Mouse (Mus musculus) left cerebral cortex, adult 8-10 months (tissue): ENCODE data around the gene Cyp2d11. TPM values are rescaled to one million over a fixed set of nuclear protein-coding genes. Genes with fewer than 3 reads are reported as not detected.
A peak's percentile ranks its signal among the peaks of the same experiment; 100 is the strongest.
"Not testable (repeated sequence)": the region's sequence is repeated elsewhere in the genome, so short reads cannot be mapped to it uniquely, and the experiment has no call there.

Experiments used
- DNase-seq, 2 experiments: peaks; one replicate each; pipeline ENCODE4 v3.0.0; 2022; ENCODE audit warnings: low spot score in 2 of 2
- total RNA-seq, 4 experiments: library from RNA; stranded (reverse); gene quantifications; 2 replicates each; pipeline ENCODE4 v1.2.4; 2022

Gene Cyp2d11
- under 1 TPM in 2 of 4 experiments, not detected in 2; 0.30 to 0.33 TPM for total RNA-seq

- DNase-seq = not testable (repeated sequence)
Measured at GRCm38 (mm10) chr15:82393922-82394321, at the start of gene Cyp2d11. Cyp2d11 (minus strand) TSS chr15:82394022.

GRCm38 (mm10) chr15:82437975-82438617 lies 44.3 kb upstream of the Cyp2d11 start:
- DNase-seq = no peak

GRCm38 (mm10) chr15:82435606-82436005 lies 41.8 kb upstream of the Cyp2d11 start:
- DNase-seq = no peak

GRCm38 (mm10) chr15:82435011-82435410 lies 41.2 kb upstream of the Cyp2d11 start:
- DNase-seq = no peak

GRCm38 (mm10) chr15:82434541-82434940 lies 40.7 kb upstream of the Cyp2d11 start:
- no peak for DNase-seq

GRCm38 (mm10) chr15:82433621-82434020 lies 39.8 kb upstream of the Cyp2d11 start:
- no peak for DNase-seq

- no peak for DNase-seq
Measured at GRCm38 (mm10) chr15:82433137-82433536, 39.3 kb upstream of the Cyp2d11 start, which contains the start of gene Cyp2d9. Cyp2d9 (plus strand) TSS chr15:82433437.

GRCm38 (mm10) chr15:82423471-82423870 lies 29.6 kb upstream of the Cyp2d11 start:
- DNase-seq = no peak

- DNase-seq = no peak
Measured at GRCm38 (mm10) chr15:82422935-82423334, 29.1 kb upstream of the Cyp2d11 start.

- DNase-seq = no peak
Measured at GRCm38 (mm10) chr15:82418616-82419015, 24.8 kb upstream of the Cyp2d11 start.

GRCm38 (mm10) chr15:82416797-82417789 lies 23.3 kb upstream of the Cyp2d11 start:
- peak; percentile 55 to 74 for DNase-seq

GRCm38 (mm10) chr15:82407536-82407935 lies 13.7 kb upstream of the Cyp2d11 start:
- no peak for DNase-seq

- DNase-seq = no peak
Measured at GRCm38 (mm10) chr15:82406981-82407380, 13.2 kb upstream of the Cyp2d11 start, which contains the start of gene Cyp2d10. Cyp2d10 (minus strand) TSS chr15:82407195.

- no peak for DNase-seq
Measured at GRCm38 (mm10) chr15:82404163-82404562, 10.3 kb upstream of the Cyp2d11 start.

- no peak for DNase-seq
Measured at GRCm38 (mm10) chr15:82403606-82404005, 9.8 kb upstream of the Cyp2d11 start.

GRCm38 (mm10) chr15:82402741-82403140 lies 8.9 kb upstream of the Cyp2d11 start:
- no peak for DNase-seq

- DNase-seq = no peak
Measured at GRCm38 (mm10) chr15:82402106-82402505, 8.3 kb upstream of the Cyp2d11 start.

GRCm38 (mm10) chr15:82401516-82401915 lies 7.7 kb upstream of the Cyp2d11 start:
- no peak for DNase-seq

- not testable (repeated sequence) for DNase-seq
Measured at GRCm38 (mm10) chr15:82395955-82396354, 2.1 kb upstream of the Cyp2d11 start.

GRCm38 (mm10) chr15:82389916-82390315 lies 3.9 kb downstream of the Cyp2d11 start:
- not testable (repeated sequence) for DNase-seq

GRCm38 (mm10) chr15:82385729-82386128 lies 8.1 kb downstream of the Cyp2d11 start:
- no peak for DNase-seq

- DNase-seq = no peak
Measured at GRCm38 (mm10) chr15:82382441-82382840, 11.4 kb downstream of the Cyp2d11 start.
